Mouse (Mus musculus): ENCODE measurements around the gene Art1.

The Art1 gene

GRCm38 (mm10) chr7:102100868-102101267 lies 675 bp upstream of the Art1 start:
- ChIA-PET POLR2A (interaction anchor here in 3 of 4 experiments (0.7 to 5.9 kb wide), 27 partner anchors 9 to 437 kb away, joined by 3 to 56 read pairs (median 4); partner anchors contain the start of genes Rnf121 (in 3 of the 3), Xndc1 (in 3 of the 3), Xntrpc (in 2 of the 3) and Art5 (in 1 of the 3)), CTCF (interaction anchor here in 3 of 4 experiments (0.6 to 1.6 kb wide), 7 partner anchors 12 to 437 kb away, joined by 3 to 5 read pairs (median 3); partner anchors contain the start of gene Clpb (in 1 of the 3))

DNA sequence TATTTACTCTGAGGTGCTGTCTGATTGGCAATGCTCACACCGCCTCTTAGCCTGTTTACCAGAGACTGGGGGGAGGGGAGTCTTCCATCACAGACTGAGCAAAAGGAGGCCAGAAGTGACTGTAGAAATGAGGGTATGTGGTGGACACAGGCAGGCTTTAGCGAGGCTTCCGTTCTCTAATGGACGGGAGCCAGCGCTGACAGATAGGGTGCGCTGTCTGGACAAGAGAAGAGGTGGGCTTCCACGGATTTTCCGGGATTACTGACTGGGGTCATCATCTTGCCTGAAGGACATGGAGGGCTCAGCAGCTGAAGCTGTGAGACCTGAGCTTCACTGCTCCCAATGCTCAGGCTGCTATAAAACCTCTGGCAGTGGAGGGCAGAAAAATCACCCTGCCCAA lies 698 bp downstream of the Art1 start:
- CTCF ChIA-PET, result interaction anchor here in 2 of 4 experiments (0.7 to 1.4 kb wide), 3 partner anchors 16 to 690 kb away, joined by 3 to 4 read pairs (median 4); no protein-coding TSS in a partner anchor
- POLR2A ChIA-PET, result interaction anchor here in 2 of 4 experiments (0.6 to 5.9 kb wide), 21 partner anchors 9 to 448 kb away, joined by 3 to 56 read pairs (median 4); partner anchors contain the start of genes Rnf121 (in 2 of the 2), Xndc1 (in 2 of the 2), Xntrpc (in 2 of the 2) and Nup98 (in 1 of the 2)

- ChIA-PET CTCF (interaction anchor here in 1 of 4 experiments (1.0 to 1.4 kb wide), 2 partner anchors 16 to 42 kb away, joined by 3 to 4 read pairs; no protein-coding TSS in a partner anchor), POLR2A (interaction anchor here in 2 of 4 experiments (0.6 to 5.9 kb wide), 20 partner anchors 9 to 449 kb away, joined by 3 to 56 read pairs (median 4); partner anchors contain the start of genes Rnf121 (in 2 of the 2), Xndc1 (in 2 of the 2), Xntrpc (in 2 of the 2) and Nup98 (in 1 of the 2))
Observed at GRCm38 (mm10) chr7:102102696-102103095, 1.2 kb downstream of the Art1 start.

- ChIA-PET POLR2A (interaction anchor here in 2 of 4 experiments (0.5 to 5.9 kb wide), 3 partner anchors 19 to 40 kb away, joined by 6 to 56 read pairs (median 19); partner anchors contain the start of genes Rnf121 (in 1 of the 2), Xndc1 (in 1 of the 2) and Xntrpc (in 1 of the 2)), CTCF (no interaction called here)
Observed at GRCm38 (mm10) chr7:102103555-102103954, 2.0 kb downstream of the Art1 start.

DNA sequence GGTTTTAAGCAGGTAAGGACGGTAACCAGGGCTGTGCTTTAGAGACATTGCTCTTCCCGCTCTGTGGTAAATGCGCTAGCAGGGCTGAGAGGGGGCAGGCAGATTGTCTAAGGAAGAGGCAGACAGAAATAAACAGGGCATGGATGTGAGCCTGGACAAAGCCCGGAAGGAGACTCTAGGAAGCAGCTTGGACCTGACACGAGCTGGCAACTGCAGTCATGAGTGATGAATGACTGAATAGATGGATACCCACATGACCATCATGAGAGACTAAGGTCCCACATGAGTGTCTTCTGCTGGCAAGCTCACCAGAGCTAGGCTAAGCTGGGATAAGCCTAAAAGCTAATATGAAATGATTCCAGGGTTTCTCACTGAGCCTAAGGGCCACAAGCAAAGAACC lies 2.6 kb downstream of the Art1 start:
- CTCF ChIA-PET, result no interaction called here
- POLR2A ChIA-PET, result interaction anchor here in 2 of 4 experiments (0.5 to 5.9 kb wide), 3 partner anchors 9 to 39 kb away, joined by 4 to 56 read pairs (median 6); partner anchors contain the start of genes Rnf121 (in 1 of the 2), Xndc1 (in 1 of the 2) and Xntrpc (in 1 of the 2)

DNA sequence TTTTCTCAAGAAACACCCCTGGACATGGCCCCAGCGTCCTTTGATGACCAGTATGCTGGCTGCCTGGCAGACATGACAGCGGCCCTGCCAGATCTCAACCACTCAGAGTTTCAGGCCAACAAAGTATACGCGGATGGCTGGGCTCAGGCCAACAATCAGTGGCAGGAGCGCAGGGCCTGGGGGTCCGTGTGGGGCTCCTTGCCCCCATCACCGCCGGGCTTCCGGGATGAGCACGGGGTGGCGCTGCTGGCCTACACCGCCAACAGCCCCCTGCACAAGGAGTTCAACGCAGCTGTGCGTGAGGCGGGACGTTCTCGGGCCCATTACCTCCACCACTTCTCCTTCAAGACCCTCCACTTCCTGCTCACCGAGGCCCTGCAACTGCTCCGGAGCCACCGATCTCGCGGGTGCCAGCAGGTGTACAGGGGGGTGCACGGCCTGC lies 5.2 kb downstream of the Art1 start:
- CTCF ChIA-PET, result interaction anchor here in 1 of 4 experiments (0.7 kb wide), 1 partner anchor 108 kb away, joined by 3 read pairs; no protein-coding TSS in a partner anchor
- POLR2A ChIA-PET, result interaction anchor here in 2 of 4 experiments (1.0 to 2.9 kb wide), 7 partner anchors 10 to 104 kb away, joined by 3 to 9 read pairs (median 3); partner anchors contain the start of genes Chrna10 (in 1 of the 2), Nup98 (in 1 of the 2), Pgap2 (in 1 of the 2) and Rnf121 (in 1 of the 2)

- CTCF ChIA-PET, result no interaction called here
- POLR2A ChIA-PET, result interaction anchor here in 3 of 4 experiments (0.6 to 2.9 kb wide), 9 partner anchors 8 to 168 kb away, joined by 3 to 10 read pairs (median 3); partner anchors contain the start of genes Rnf121 (in 1 of the 3), Xndc1 (in 1 of the 3) and Xntrpc (in 1 of the 3)
Observed at GRCm38 (mm10) chr7:102108206-102108605, 6.7 kb downstream of the Art1 start.

- ChIA-PET CTCF (no interaction called here), POLR2A (interaction anchor here in 2 of 4 experiments (1.1 to 2.2 kb wide), 3 partner anchors 8 to 102 kb away, joined by 3 to 10 read pairs (median 6); partner anchors contain the start of gene Art1 (in 1 of the 2))
Observed at GRCm38 (mm10) chr7:102109171-102109570, 7.6 kb downstream of the Art1 start, which contains the start of gene Art5. TSS of gene Art5 (minus strand) at chr7:102109489.

GRCm38 (mm10) chr7:102109746-102110145 lies 8.2 kb downstream of the Art1 start:
- ChIA-PET CTCF (no interaction called here), POLR2A (interaction anchor here in 1 of 4 experiments (1.1 kb wide), 1 partner anchor 8 kb away, joined by 6 read pairs; the partner anchor contains the start of gene Art1)

DNA sequence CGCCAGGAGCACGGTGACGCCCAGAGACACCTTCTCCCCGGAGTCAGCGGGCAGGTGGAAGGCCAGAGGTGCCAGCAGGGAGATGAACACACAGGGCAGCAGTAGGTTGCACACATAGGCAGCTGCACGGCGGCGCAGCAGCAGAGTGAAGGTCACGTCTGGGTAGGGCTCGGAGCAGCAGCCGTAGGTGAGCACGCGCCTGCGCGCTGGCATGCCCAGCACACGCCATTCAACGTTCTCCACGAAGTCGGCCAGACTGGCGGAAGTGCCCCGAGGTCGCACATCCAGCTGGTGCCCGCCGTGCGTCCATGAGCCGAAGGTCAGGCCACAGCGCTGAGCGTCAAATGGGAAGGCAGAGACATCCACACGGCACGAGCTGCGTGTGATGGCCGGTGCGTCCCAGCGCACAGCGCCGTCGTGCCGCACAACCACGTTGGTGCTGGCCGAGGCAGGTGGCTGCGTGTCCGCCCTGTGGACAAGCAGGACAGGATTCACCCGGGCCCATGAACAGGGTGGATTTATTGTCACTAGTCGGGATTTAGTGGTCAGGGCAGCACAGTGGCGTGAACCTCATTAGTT lies 11.7 kb downstream of the Art1 start:
- ChIA-PET POLR2A (interaction anchor here in 3 of 4 experiments (0.8 to 4.2 kb wide), 9 partner anchors 9 to 136 kb away, joined by 3 to 30 read pairs (median 4); partner anchors contain the start of genes Art1 (in 1 of the 3), Nup98 (in 1 of the 3) and Pgap2 (in 1 of the 3)), CTCF (interaction anchor here in 3 of 4 experiments (0.6 to 1.4 kb wide), 4 partner anchors 76 to 145 kb away, joined by 4 to 9 read pairs (median 6); no protein-coding TSS in a partner anchor)

DNA sequence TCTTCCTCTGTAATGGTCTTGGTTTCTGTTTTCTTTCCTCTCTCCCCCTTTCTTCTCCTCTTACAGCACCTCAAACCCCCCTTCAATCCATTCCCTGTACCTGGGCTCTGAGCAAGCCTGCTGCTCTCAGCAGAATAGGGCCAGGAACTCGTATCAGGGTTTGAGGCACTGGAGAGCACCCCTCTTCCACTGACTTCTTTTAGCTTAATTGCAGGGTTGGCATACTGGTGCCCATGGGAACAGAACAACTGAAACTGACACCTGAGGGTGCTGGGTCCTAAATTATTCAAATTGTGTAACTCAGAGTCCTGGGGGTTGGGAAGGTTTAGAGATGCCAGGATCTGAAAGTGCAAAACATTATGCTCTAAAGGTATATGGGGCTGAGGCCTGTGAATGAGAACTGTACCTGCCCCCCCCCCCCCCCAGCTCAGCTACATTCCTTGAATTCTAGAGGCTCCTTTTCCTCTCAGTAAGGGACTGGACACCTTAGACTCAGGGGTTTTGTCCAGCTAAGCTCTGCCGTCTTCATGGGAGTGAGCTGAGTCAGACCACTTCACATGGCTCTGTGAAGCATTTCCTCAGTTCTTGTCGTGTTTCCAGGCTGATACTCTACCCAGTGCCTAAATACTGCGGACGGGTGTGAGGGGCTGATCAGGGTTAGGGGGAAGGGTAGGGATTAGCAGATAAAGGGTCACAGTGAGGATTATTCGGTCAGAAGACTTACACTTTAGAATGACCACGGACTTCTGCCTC lies 15.2 kb downstream of the Art1 start, which contains the start of gene Chrna10:
Gene Chrna10, minus strand, starts transcription at position 250 of the 753 bp plus-strand sequence.
- ChIA-PET CTCF (interaction anchor here in 1 of 4 experiments (0.8 kb wide), 1 partner anchor 40 kb away, joined by 3 read pairs; no protein-coding TSS in a partner anchor), POLR2A (interaction anchor here in 2 of 4 experiments (0.6 to 1.9 kb wide), 8 partner anchors 10 to 1066 kb away, joined by 3 to 10 read pairs (median 4); no protein-coding TSS in a partner anchor)

DNA sequence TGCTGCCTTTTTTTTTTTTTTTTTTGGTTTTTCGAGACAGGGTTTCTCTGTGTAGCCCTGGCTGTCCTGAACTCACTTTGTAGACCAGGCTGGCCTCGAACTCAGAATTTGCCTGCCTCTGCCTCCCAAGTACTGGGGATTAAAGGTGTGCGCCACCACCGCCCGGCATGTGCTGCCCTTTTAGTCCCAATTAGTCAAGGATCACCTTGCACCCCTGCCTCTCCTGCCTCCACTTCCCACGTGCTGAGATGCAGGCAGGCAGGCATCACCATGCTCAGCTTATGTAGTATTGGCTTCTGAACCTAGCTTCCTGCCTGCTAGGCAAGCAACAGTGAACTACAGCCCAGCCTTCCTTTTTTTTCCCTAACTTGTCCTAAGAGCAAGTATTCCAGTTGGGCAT lies 15.8 kb downstream of the Art1 start:
- POLR2A ChIA-PET, result interaction anchor here in 1 of 4 experiments (0.6 to 1.9 kb wide), 7 partner anchors 11 to 95 kb away, joined by 3 to 10 read pairs (median 4); no protein-coding TSS in a partner anchor
- CTCF ChIA-PET, result interaction anchor here in 1 of 4 experiments (1.1 kb wide), 1 partner anchor 118 kb away, joined by 3 read pairs; no protein-coding TSS in a partner anchor

DNA sequence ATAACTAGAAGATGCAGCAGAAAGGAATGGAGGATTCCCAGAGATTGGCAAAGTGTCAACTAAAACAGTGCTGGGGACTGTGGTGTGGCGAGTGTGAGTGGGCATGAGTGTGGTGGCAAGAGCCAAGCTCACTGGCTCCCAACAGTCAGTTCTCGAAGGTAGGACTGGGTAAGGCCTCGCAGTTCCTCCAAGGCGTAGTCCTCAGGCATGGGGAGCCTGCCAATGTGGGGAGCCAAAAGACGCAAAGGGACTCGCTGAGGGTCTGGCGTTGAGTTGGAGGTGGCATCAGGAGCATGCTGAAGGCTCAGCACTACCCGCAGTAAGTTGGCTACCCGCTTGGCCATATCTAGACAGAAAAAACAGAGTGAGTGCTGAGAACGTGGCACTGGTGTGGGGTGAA lies 18.8 kb downstream of the Art1 start:
- CTCF ChIA-PET, result no interaction called here
- POLR2A ChIA-PET, result interaction anchor here in 2 of 4 experiments (0.7 kb wide), 2 partner anchors 9 to 11 kb away, joined by 3 to 5 read pairs; no protein-coding TSS in a partner anchor

- POLR2A ChIA-PET, result interaction anchor here in 2 of 4 experiments (0.8 to 3.6 kb wide), 14 partner anchors 9 to 78 kb away, joined by 3 to 14 read pairs (median 3); partner anchors contain the start of genes Art1 (in 1 of the 2), Nup98 (in 1 of the 2), Pgap2 (in 1 of the 2) and Rnf121 (in 1 of the 2)
- CTCF ChIA-PET, result interaction anchor here in 1 of 4 experiments (0.5 to 0.7 kb wide), 2 partner anchors 69 to 468 kb away, joined by 3 to 4 read pairs; no protein-coding TSS in a partner anchor
Observed at GRCm38 (mm10) chr7:102132395-102132794, 30.9 kb downstream of the Art1 start.

GRCm38 (mm10) chr7:102137464-102137863 lies 35.9 kb downstream of the Art1 start:
- ChIA-PET POLR2A (interaction anchor here in 1 of 4 experiments (0.7 to 0.8 kb wide), 2 partner anchors 13 to 35 kb away, joined by 3 read pairs; no protein-coding TSS in a partner anchor), CTCF (no interaction called here)

GRCm38 (mm10) chr7:102137898-102138297 lies 36.4 kb downstream of the Art1 start:
- CTCF ChIA-PET, result no interaction called here
- POLR2A ChIA-PET, result interaction anchor here in 2 of 4 experiments (0.6 to 1.2 kb wide), 3 partner anchors 25 to 72 kb away, joined by 3 read pairs; partner anchors contain the start of genes Nup98 (in 1 of the 2) and Pgap2 (in 1 of the 2)

DNA sequence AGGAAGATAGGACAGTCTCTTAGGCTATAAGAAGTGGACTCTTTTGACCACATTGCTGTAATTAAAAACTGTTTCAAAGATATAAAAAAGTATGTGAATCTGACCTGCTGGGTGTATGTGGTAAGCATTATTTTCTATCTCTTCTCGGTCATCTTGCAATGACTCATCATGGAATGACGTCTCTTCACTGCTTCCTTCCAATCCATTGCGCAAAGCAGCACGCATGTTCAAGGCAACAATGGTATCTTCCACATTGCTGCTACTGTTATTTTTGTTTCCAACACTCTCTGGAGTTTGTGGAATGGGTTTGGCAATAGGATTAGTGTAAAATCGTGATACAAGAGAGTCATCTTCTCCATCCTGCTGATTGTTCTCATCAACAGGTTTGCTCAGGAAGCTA lies 52.1 kb downstream of the Art1 start:
- CTCF ChIA-PET, result no interaction called here

More for the DNA sequence above, 52.1 kb downstream of the Art1 start:
- POLR2A ChIA-PET, result no interaction called here

All from embryonic stem cell, embryonic (primary cell).